ENCODE assay signal across 25 mouse cellular contexts in the genomic region with DNA sequence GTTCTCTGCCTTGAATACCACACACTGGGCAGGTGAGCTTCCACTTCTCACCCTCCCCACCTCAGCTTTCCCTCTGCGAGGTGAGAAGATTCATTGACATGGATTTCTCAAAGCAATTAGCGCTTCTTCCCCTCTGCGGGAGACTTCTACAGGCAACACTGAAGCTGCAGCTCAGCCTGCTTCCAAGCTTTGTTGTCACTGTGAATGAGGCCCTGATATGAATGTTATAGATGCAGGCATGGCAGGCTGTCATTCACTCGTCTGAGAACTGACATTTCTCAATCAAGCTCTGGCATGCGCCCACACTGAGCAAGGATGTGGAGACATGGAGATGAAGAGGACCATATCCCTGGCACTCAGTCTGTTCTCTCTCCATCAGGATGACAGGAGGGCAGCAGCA. TPM values are rescaled to one million over a fixed set of nuclear protein-coding genes. Genes with fewer than 3 reads are reported as not detected.
DNase-seq lines count a peak whose midpoint lies in the region; ATAC-seq and TF ChIP-seq lines count a peak whose summit lies in the region.
"Had no signal": no experiment of that assay in that cellular context is flagged by ENCODE, and none has a peak within 500 bp of the region (broad histone marks: within the 10 kb centered on the region; RNA-seq: fewer than 3 reads in every experiment).

No protein-coding gene starts in this region.

- H3K36me3 ChIP-seq in forebrain, embryonic 16.5 days (ENCODE audit: control insufficient read depth, insufficient read depth), result no peaks in the 10 kb centered on the region
- no peaks in the 10 kb centered on the region for H3K36me3 ChIP-seq in forebrain, embryonic 12.5 days (replicated peaks)
- H3K36me3 ChIP-seq in midbrain, postnatal 0 days (ENCODE audit: insufficient read depth, low read length), result no peaks in the 10 kb centered on the region
- H3K36me3 ChIP-seq in midbrain, embryonic 13.5 days, result no peaks in the 10 kb centered on the region
- H3K36me3 ChIP-seq: heart, embryonic 12.5 days; heart, embryonic 15.5 days; hindbrain, embryonic 10.5 days; hindbrain, embryonic 13.5 days had no signal

- intact Hi-C loops in left cerebral cortex, adult 2 months (cut with DNase I), result no loop called here

- peak; percentile 8 for DNase-seq in layer of hippocampus, adult 9-11 months
- no peak for DNase-seq in layer of hippocampus, adult 11-12 months (ENCODE audit: low spot score)
- no peak for DNase-seq in midbrain, postnatal 0 days (ENCODE audit: low spot score)
- DNase-seq in brain, embryonic 14.5 days (ENCODE audit: low read depth), result peak; percentile 32
- no peak for DNase-seq in left cerebral cortex, adult 2 months (ENCODE audit: extremely low spot score in 1 of 2, low spot score in 2 of 2)
- DNase-seq: adrenal gland, adult 2 months; adrenal gland, postnatal 14 days; cerebellum, adult 18-20 months; cerebellum, adult 9-10 months; cerebellum, postnatal 14 days; gastrocnemius, postnatal 25 days; heart, adult 18-20 months; heart, postnatal 10 days; heart, postnatal 36 days had no signal

- H3K4me3 ChIP-seq in forebrain, embryonic 16.5 days (replicated peaks; ENCODE audit: low read length), result no peak overlapping the region
- H3K4me3 ChIP-seq in forebrain, embryonic 12.5 days (replicated peaks), result no peak overlapping the region
- no peak overlapping the region for H3K4me3 ChIP-seq in midbrain, postnatal 0 days (ENCODE audit: low read depth, low read length)
- no peak overlapping the region for H3K4me3 ChIP-seq in midbrain, embryonic 13.5 days (replicated peaks)
- no peak overlapping the region for H3K4me3 ChIP-seq in left cerebral cortex, adult 2 months
- H3K4me3 ChIP-seq: heart, embryonic 12.5 days; heart, embryonic 15.5 days; hindbrain, embryonic 10.5 days; hindbrain, embryonic 13.5 days had no signal

- ATAC-seq in forebrain, embryonic 16.5 days, result peak; percentile 54; the same call in 1 of the 2 replicates
- no peak for ATAC-seq in forebrain, embryonic 12.5 days (ENCODE audit: low FRiP score)
- peak; percentile 23; the same call in 1 of the 2 replicates for ATAC-seq in midbrain, postnatal 0 days (ENCODE audit: low FRiP score)
- no peak for ATAC-seq in midbrain, embryonic 13.5 days
- ATAC-seq: CD4-positive, CD25-positive, alpha-beta regulatory T cell, adult 4 months had no signal

- TF ChIP-seq POLR2A in brain, embryonic 14.5 days (IDR thresholded peaks at IDR 0.05; ENCODE audit: borderline replicate concordance, extremely low read depth, insufficient read depth, insufficient read length, poor library complexity, severe bottlenecking), result no peak

- TF ChIP-seq CTCF in midbrain, postnatal 0 days (IDR thresholded peaks at IDR 0.05), result no peak
- no peak for TF ChIP-seq CTCF in brain, embryonic 14.5 days (IDR thresholded peaks at IDR 0.05; ENCODE audit: borderline replicate concordance, extremely low read depth, insufficient read depth, insufficient read length)
- TF ChIP-seq CTCF in left cerebral cortex, adult 2 months (IDR thresholded peaks at IDR 0.05), result no peak

- H3K27ac ChIP-seq in forebrain, embryonic 16.5 days (ENCODE audit: low read length), result no peak overlapping the region
- no peak overlapping the region for H3K27ac ChIP-seq in forebrain, embryonic 12.5 days
- H3K27ac ChIP-seq in midbrain, postnatal 0 days (ENCODE audit: low read depth, low read length), result no peak overlapping the region
- H3K27ac ChIP-seq in midbrain, embryonic 13.5 days, result no peak overlapping the region
- no peak overlapping the region for H3K27ac ChIP-seq in left cerebral cortex, adult 2 months
- H3K27ac ChIP-seq: heart, embryonic 15.5 days; hindbrain, embryonic 10.5 days; hindbrain, embryonic 13.5 days had no signal

- no peaks in the 10 kb centered on the region for H3K27me3 ChIP-seq in forebrain, embryonic 16.5 days (replicated peaks; ENCODE audit: control insufficient read depth, insufficient read depth, low read length)
- no peaks in the 10 kb centered on the region for H3K27me3 ChIP-seq in forebrain, embryonic 12.5 days
- no peaks in the 10 kb centered on the region for H3K27me3 ChIP-seq in midbrain, postnatal 0 days (ENCODE audit: insufficient read depth, low read length)
- no peaks in the 10 kb centered on the region for H3K27me3 ChIP-seq in midbrain, embryonic 13.5 days
- H3K27me3 ChIP-seq: heart, embryonic 12.5 days; heart, embryonic 15.5 days; hindbrain, embryonic 13.5 days had no signal

- H3K4me2 ChIP-seq in forebrain, embryonic 16.5 days (ENCODE audit: low read length), result no peak overlapping the region
- no peak overlapping the region for H3K4me2 ChIP-seq in forebrain, embryonic 12.5 days
- no peak overlapping the region for H3K4me2 ChIP-seq in midbrain, postnatal 0 days (ENCODE audit: low read depth, low read length, poor library complexity, severe bottlenecking)
- no peak overlapping the region for H3K4me2 ChIP-seq in midbrain, embryonic 13.5 days (replicated peaks)
- H3K4me2 ChIP-seq: heart, embryonic 12.5 days; heart, embryonic 15.5 days; hindbrain, embryonic 13.5 days had no signal

- no peak overlapping the region for H3K9ac ChIP-seq in forebrain, embryonic 16.5 days (replicated peaks; ENCODE audit: low read depth, low read length)
- no peak overlapping the region for H3K9ac ChIP-seq in forebrain, embryonic 12.5 days
- no peak overlapping the region for H3K9ac ChIP-seq in midbrain, postnatal 0 days (replicated peaks; ENCODE audit: low read length, poor library complexity, severe bottlenecking)
- H3K9ac ChIP-seq in midbrain, embryonic 13.5 days (replicated peaks), result no peak overlapping the region
- H3K9ac ChIP-seq: heart, embryonic 12.5 days; heart, embryonic 15.5 days; hindbrain, embryonic 13.5 days had no signal

- no peaks in the 10 kb centered on the region for H3K4me1 ChIP-seq in forebrain, embryonic 16.5 days (replicated peaks; ENCODE audit: control insufficient read depth, insufficient read depth, low read length)
- peaks cover 7% of the 10 kb centered on the region; the same call in 1 of the 2 replicates for H3K4me1 ChIP-seq in forebrain, embryonic 12.5 days
- H3K4me1 ChIP-seq in midbrain, postnatal 0 days (ENCODE audit: insufficient read depth, low read length), result no peaks in the 10 kb centered on the region
- peaks cover 11% of the 10 kb centered on the region; the same call in 1 of the 2 replicates for H3K4me1 ChIP-seq in midbrain, embryonic 13.5 days (replicated peaks)
- H3K4me1 ChIP-seq: heart, embryonic 12.5 days; heart, embryonic 15.5 days had no signal

- 56% methylated on average over 5 of the region's 5 CpGs for WGBS in forebrain, embryonic 16.5 days
- WGBS in forebrain, embryonic 12.5 days, result 67% methylated on average over 5 of the region's 5 CpGs
- 53% methylated on average over 5 of the region's 5 CpGs for WGBS in midbrain, postnatal 0 days
- 76% methylated on average over 5 of the region's 5 CpGs for WGBS in midbrain, embryonic 13.5 days

- no peaks in the 10 kb centered on the region for H3K9me3 ChIP-seq in forebrain, embryonic 16.5 days (ENCODE audit: control insufficient read depth, low read length)
- H3K9me3 ChIP-seq in forebrain, embryonic 12.5 days, result no peaks in the 10 kb centered on the region
- H3K9me3 ChIP-seq in midbrain, postnatal 0 days (ENCODE audit: low read length), result no peaks in the 10 kb centered on the region
- no peaks in the 10 kb centered on the region for H3K9me3 ChIP-seq in midbrain, embryonic 13.5 days
- H3K9me3 ChIP-seq: heart, embryonic 12.5 days; heart, embryonic 15.5 days; hindbrain, embryonic 10.5 days; hindbrain, embryonic 13.5 days had no signal

RNA-seq across cellular contexts. Expression of a gene that starts 52.2 kb away (rescaled TPM):
- 1.3 and 1.8 TPM in 2 replicates for polyA plus RNA-seq in forebrain, embryonic 16.5 days (2015; fragmentation: Nextera tagmentation; extraction: Ambion mirVana)
- polyA plus RNA-seq in forebrain, embryonic 12.5 days (2016; fragmentation: Nextera tagmentation; extraction: Ambion mirVana), result 0.31 and 0.40 TPM in 2 replicates
- total RNA-seq in midbrain, postnatal 0 days (2014; rRNA removed), result 5.0 and 5.3 TPM in 2 replicates
- 2.4 and 2.6 TPM in 2 replicates for polyA plus RNA-seq in midbrain, postnatal 0 days (2015; fragmentation: Nextera tagmentation; extraction: Ambion mirVana)
- 1.1 and 1.3 TPM in 2 replicates for polyA plus RNA-seq in midbrain, embryonic 13.5 days (2015; fragmentation: Nextera tagmentation; extraction: Ambion mirVana)
- 1.5 and 2.4 TPM in 2 replicates for polyA plus RNA-seq in brain, embryonic 14.5 days (2012; rRNA removed)
- total RNA-seq in left cerebral cortex, adult 2 months (2021), result 10 to 100 TPM; 46.4 to 47.2 TPM
- total RNA-seq: gastrocnemius, adult 8-10 months; gastrocnemius, postnatal 25 days; MEL had no signal
- polyA plus RNA-seq: C2C12; CD4-positive, CD25-positive, alpha-beta regulatory T cell, adult 4 months had no signal

Comparison
In these comparisons a context has a peak if more than half of its experiments do, and no peak if none do; other contexts are left out.
1. ATAC-seq: peak in forebrain, embryonic 16.5 days (single experiment) and midbrain, postnatal 0 days (single experiment); none in forebrain, embryonic 12.5 days (single experiment) and midbrain, embryonic 13.5 days (single experiment).
2. DNase-seq: peak in layer of hippocampus, adult 9-11 months (single experiment) and brain, embryonic 14.5 days (single experiment); none in layer of hippocampus, adult 11-12 months (single experiment), midbrain, postnatal 0 days (single experiment) and left cerebral cortex, adult 2 months (0 of 2).